Mouse (Mus musculus) testis, adult 2 months (tissue): ENCODE data around the gene Stat3.

Experiments used
- CTCF ChIP-seq: fragments of 200-500 bp; IDR thresholded peaks from 2 replicates; pipeline ENCODE4 v1.5.1; 2012; ENCODE audit warnings: low read depth, mild to moderate bottlenecking, inconsistent platforms, low read length, moderate library complexity; ENCODE audit not compliant: control insufficient read depth, insufficient read depth, insufficient replicate concordance
- POLR2A ChIP-seq: fragments of 200-500 bp; IDR thresholded peaks from 2 replicates; pipeline ENCODE4 v1.6.1; 2012; ENCODE audit warnings: low read depth, mild to moderate bottlenecking, inconsistent platforms, low read length, moderate library complexity; ENCODE audit not compliant: control insufficient read depth

DNA sequence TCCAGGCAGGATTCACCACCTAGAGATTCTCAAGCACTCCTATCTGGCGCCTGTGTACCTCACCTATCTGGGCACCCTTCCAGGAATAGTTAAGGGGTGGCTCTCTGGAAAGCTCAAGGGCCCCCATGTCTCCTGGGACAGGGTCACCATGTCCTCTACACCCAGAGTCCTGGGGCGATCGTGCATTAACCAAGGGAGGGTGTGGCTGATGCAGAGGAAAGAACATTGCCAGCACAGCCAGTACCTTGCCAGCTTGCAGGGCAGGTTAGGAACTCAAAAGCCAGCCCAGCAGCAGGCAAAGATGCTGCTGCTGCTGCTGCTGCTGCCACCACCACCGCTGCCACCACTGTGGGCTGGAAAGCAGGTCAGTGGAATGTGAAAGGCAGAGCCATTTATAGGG, 85.1 kb downstream of the Stat3 start:
- TF ChIP-seq POLR2A (no peak), CTCF (no peak)
